Mouse (Mus musculus): ENCODE measurements around the gene Tmem183a. TPM values are rescaled to one million over a fixed set of nuclear protein-coding genes. Genes with fewer than 3 reads are reported as not detected.

The Tmem183a gene
- total and polyA plus RNA-seq, 3 experiments, result 54.2 to 131 (median 82.7) TPM

DNA sequence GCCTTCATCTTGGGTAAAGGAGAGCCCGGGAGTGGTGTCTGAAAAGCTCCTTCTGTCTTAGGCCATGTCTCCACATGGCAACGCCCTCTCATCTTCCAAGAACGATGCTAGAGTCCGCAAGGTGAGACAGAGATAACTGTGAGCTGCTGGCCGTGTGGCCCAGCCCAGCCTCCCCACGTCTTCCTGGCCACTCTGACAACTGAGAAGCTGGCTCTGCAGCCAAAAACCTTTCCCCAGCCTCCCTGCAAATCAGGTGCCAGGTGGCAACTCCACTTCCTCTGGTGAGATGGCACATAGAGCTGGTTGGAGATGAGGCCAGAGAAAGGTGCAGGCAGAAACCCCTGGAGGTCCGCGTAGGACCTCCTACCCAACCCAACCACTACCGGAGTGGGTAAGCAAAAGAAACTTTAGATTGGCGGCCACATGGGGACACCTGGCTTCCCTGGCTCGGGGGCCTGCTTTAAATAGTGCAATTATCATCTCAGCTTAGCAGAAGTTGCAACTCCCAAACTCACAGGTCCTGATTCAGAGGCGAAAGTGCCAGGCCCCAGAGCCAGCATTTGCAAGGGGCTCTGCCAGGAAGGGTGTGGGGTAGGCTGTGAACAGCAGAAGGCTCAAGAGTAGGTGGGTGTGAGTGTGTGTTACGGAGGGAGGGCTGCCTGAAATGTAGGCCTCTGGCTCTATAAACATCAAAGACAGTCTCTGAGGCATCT is 26.4 kb downstream of the Tmem183a start:
- no peak overlapping the region for H3K4me3 ChIP-seq (ENCODE audit: control insufficient read depth in 1 of 2, insufficient read depth in 1 of 2, low read depth in 2 of 2, low read length in 2 of 2)
- no peak overlapping the region for H3K27ac ChIP-seq (ENCODE audit: control insufficient read depth, low read depth, low read length)
- H3K9me3 ChIP-seq (replicated peaks; ENCODE audit: insufficient read depth, low read length), result no peaks in the 10 kb centered on the region
- H3K79me2 ChIP-seq (ENCODE audit: control insufficient read depth, insufficient read depth, low read length, poor library complexity), result no peaks in the 10 kb centered on the region
- TF ChIP-seq EP300 (IDR thresholded peaks at IDR 0.05; ENCODE audit: low read depth in 1 of 2, low read length in 2 of 2), result no peak
- TF ChIP-seq MAFK (IDR thresholded peaks at IDR 0.05; ENCODE audit: borderline replicate concordance, low read depth, low read length), result no peak
- no peaks in the 10 kb centered on the region; a peak in 1 of 4 replicates for H3K27me3 ChIP-seq (ENCODE audit: control insufficient read depth in 1 of 2, insufficient read depth in 2 of 2, low read length in 2 of 2)
- H3K9ac ChIP-seq (ENCODE audit: control insufficient read depth, low read depth, low read length, poor library complexity, severe bottlenecking), result no peak overlapping the region
- DNase-seq (ENCODE audit: low read depth, low spot score), result no peak
- no peaks in the 10 kb centered on the region for H3K4me1 ChIP-seq (ENCODE audit: control insufficient read depth in 1 of 2, insufficient read depth in 2 of 2, low read length in 2 of 2)
- no peaks in the 10 kb centered on the region for H3K36me3 ChIP-seq (ENCODE audit: control insufficient read depth in 1 of 2, insufficient read depth in 2 of 2, low read length in 2 of 2)

DNA sequence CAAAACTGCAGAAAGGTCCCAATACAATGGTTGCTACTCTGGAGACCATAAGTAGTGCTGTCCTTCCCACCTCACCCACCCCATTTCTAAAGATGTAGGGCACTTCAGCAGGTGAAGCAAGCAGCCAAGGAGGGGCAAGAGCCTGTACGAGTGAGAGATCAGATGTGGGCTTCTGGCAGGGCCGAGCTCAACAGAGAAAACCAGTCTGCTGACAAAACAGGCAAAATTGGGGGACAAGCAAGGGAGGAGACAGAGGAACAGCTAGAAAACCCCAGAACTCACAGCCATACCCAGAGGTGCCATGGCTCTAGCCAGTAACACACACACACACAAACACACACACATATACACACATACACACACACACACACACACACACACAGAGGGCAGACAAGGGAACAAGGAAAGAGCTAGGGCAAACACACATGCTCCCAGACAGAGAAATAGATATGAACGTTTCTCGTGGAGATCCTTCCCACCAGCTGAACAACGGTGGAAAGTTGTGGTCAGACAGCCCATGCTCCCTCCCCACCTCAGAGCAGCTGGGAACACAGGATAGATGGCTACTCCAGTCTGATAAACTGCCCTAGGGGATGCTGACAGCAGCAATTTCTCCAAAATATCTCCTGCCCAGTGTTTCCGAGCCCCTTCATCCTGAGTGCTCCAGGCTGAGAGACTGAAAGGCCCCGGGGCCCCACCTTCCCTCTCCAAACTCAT is 27.5 kb downstream of the Tmem183a start:
- H3K4me3 ChIP-seq (ENCODE audit: control insufficient read depth in 1 of 2, insufficient read depth in 1 of 2, low read depth in 2 of 2, low read length in 2 of 2), result no peak overlapping the region
- H3K9me3 ChIP-seq (replicated peaks; ENCODE audit: insufficient read depth, low read length), result no peaks in the 10 kb centered on the region
- no peaks in the 10 kb centered on the region for H3K79me2 ChIP-seq (ENCODE audit: control insufficient read depth, insufficient read depth, low read length, poor library complexity)
- no peak overlapping the region for H3K9ac ChIP-seq (ENCODE audit: control insufficient read depth, low read depth, low read length, poor library complexity, severe bottlenecking)
- TF ChIP-seq ZMIZ1 (IDR thresholded peaks at IDR 0.05; ENCODE audit: low read depth, low read length) (no peak), UBTF (IDR thresholded peaks at IDR 0.05; ENCODE audit: borderline replicate concordance, insufficient read depth, low read depth, low read length) (no peak), USF1 (IDR thresholded peaks at IDR 0.05; ENCODE audit: low read depth, low read length) (no peak), E2F4 (IDR thresholded peaks at IDR 0.05; ENCODE audit: borderline replicate concordance, low read depth, low read length) (no peak), ETS1 (IDR thresholded peaks at IDR 0.05; ENCODE audit: low read depth, low read length) (no peak), MAZ (IDR thresholded peaks at IDR 0.05; ENCODE audit: low read depth, low read length) (no peak), MYB (IDR thresholded peaks at IDR 0.05; ENCODE audit: low read depth, low read length) (no peak), ELF1 (IDR thresholded peaks at IDR 0.05; ENCODE audit: low read depth, low read length) (no peak), POLR2A (IDR thresholded peaks at IDR 0.05; ENCODE audit: control insufficient read depth in 1 of 2, insufficient read depth in 1 of 2, low read depth in 1 of 2, low read length in 2 of 2, poor library complexity in 1 of 2) (no peak), ZNF384 (IDR thresholded peaks at IDR 0.05; ENCODE audit: low read depth, low read length) (no peak), POLR2AphosphoS5 (IDR thresholded peaks at IDR 0.05; ENCODE audit: borderline replicate concordance, low read depth, low read length) (no peak), MYC (IDR thresholded peaks at IDR 0.05; ENCODE audit: low read depth, low read length) (no peak)
- H3K4me1 ChIP-seq (ENCODE audit: control insufficient read depth in 1 of 2, insufficient read depth in 2 of 2, low read length in 2 of 2), result no peaks in the 10 kb centered on the region
- no peaks in the 10 kb centered on the region for H3K36me3 ChIP-seq (ENCODE audit: control insufficient read depth in 1 of 2, insufficient read depth in 2 of 2, low read length in 2 of 2)
- DNase-seq (ENCODE audit: low read depth, low spot score), result no peak
- no peak overlapping the region for H3K27ac ChIP-seq (ENCODE audit: control insufficient read depth, low read depth, low read length)
- no peaks in the 10 kb centered on the region; a peak in 1 of 4 replicates for H3K27me3 ChIP-seq (ENCODE audit: control insufficient read depth in 1 of 2, insufficient read depth in 2 of 2, low read length in 2 of 2)

Measured in MEL (cell line).